Mouse (Mus musculus) ES-Bruce4 (cell line): ENCODE data around the gene Rsad2. TPM values are rescaled to one million over a fixed set of nuclear protein-coding genes. Genes with fewer than 3 reads are reported as not detected.

Experiments
- H3K27ac ChIP-seq: 2 replicates; pipeline ENCODE4 v1.5.1; 2012; ENCODE audit warnings: low read length, inconsistent platforms; ENCODE audit not compliant: insufficient read depth
- H3K27me3 ChIP-seq: 2 replicates; pipeline ENCODE4 v1.6.1; 2012; ENCODE audit warnings: mild to moderate bottlenecking, low read length, inconsistent platforms; ENCODE audit not compliant: control insufficient read depth, poor library complexity, insufficient read depth, severe bottlenecking
- H3K36me3 ChIP-seq: 2 replicates; pipeline ENCODE4 v1.6.1; 2012; ENCODE audit warnings: inconsistent platforms, mild to moderate bottlenecking, low read length, moderate library complexity; ENCODE audit not compliant: control insufficient read depth, poor library complexity, insufficient read depth, severe bottlenecking
- H3K4me1 ChIP-seq: one replicate; pipeline ENCODE4 v1.8.1; 2011; ENCODE audit warnings: low read length; ENCODE audit not compliant: control insufficient read depth, insufficient read depth
- H3K4me3 ChIP-seq: 2 replicates; pipeline ENCODE4 v1.5.1; 2011; ENCODE audit warnings: low read depth, mild to moderate bottlenecking, low read length
- H3K9ac ChIP-seq: 2 replicates; pipeline ENCODE4 v1.6.1; 2012; ENCODE audit warnings: low read depth, mild to moderate bottlenecking, inconsistent platforms; ENCODE audit not compliant: poor library complexity, severe bottlenecking
- H3K9me3 ChIP-seq: replicated peaks from 2 replicates; pipeline ENCODE4 v1.6.1; 2012; ENCODE audit warnings: mild to moderate bottlenecking, low read length, inconsistent platforms; ENCODE audit not compliant: control insufficient read depth, poor library complexity, insufficient read depth, severe bottlenecking
- CTCF ChIP-seq: IDR thresholded peaks from one replicate; pipeline ENCODE4 v1.8.1; 2011; ENCODE audit warnings: low read depth, low read length
- EP300 ChIP-seq: IDR thresholded peaks from 2 replicates; pipeline ENCODE4 v1.6.1; 2011; ENCODE audit warnings: low read depth, low read length; ENCODE audit not compliant: insufficient read depth
- POLR2A ChIP-seq: IDR thresholded peaks from one replicate; pipeline ENCODE4 v1.8.1; 2011; ENCODE audit warnings: low read length; ENCODE audit not compliant: insufficient read depth
- polyA plus RNA-seq: library from polyadenylated mRNA; stranded (reverse); fragments of >200 nt; gene quantifications from 2 replicates; pipeline ENCODE4 v1.2.4, GENCODE M21; 2011; ENCODE audit warnings: low read depth; ENCODE audit not compliant: missing spikeins, insufficient read depth, insufficient read length

The Rsad2 gene
- polyA plus RNA-seq, 1 experiment: 0.42 TPM

- H3K9me3 ChIP-seq: no peaks in the 10 kb centered on the region
- H3K36me3 ChIP-seq: no peaks in the 10 kb centered on the region
- no peak overlapping the region for H3K9ac ChIP-seq
- H3K27ac ChIP-seq: no peak overlapping the region
- H3K4me1 ChIP-seq: no peaks in the 10 kb centered on the region
- no peaks in the 10 kb centered on the region for H3K27me3 ChIP-seq
- H3K4me3 ChIP-seq: no peak overlapping the region
- TF ChIP-seq POLR2A (no peak), EP300 (no peak), CTCF (no peak)
These were observed 6.8 kb downstream of the Rsad2 start for GRCm38 (mm10) chr12:26449483-26449882.

- Histone ChIP-seq H3K9me3 (no peaks in the 10 kb centered on the region), H3K4me3 (no peak overlapping the region), H3K9ac (no peak overlapping the region), H3K27ac (no peak overlapping the region), H3K36me3 (no peaks in the 10 kb centered on the region), H3K4me1 (no peaks in the 10 kb centered on the region), H3K27me3 (no peaks in the 10 kb centered on the region)
- no peak for TF ChIP-seq POLR2A
- no peak for TF ChIP-seq EP300
- TF ChIP-seq CTCF: no peak
These were observed 9.7 kb downstream of the Rsad2 start for GRCm38 (mm10) chr12:26446377-26447045.

- no peak for TF ChIP-seq EP300
- TF ChIP-seq POLR2A: no peak
- no peak for TF ChIP-seq CTCF
- Histone ChIP-seq H3K4me1 (no peaks in the 10 kb centered on the region), H3K36me3 (no peaks in the 10 kb centered on the region), H3K27me3 (no peaks in the 10 kb centered on the region), H3K9me3 (no peaks in the 10 kb centered on the region), H3K27ac (no peak overlapping the region), H3K4me3 (no peak overlapping the region), H3K9ac (no peak overlapping the region)
These were observed 11.7 kb downstream of the Rsad2 start for GRCm38 (mm10) chr12:26444511-26444910.

- H3K9ac ChIP-seq: no peak overlapping the region
- H3K4me1 ChIP-seq: no peaks in the 10 kb centered on the region
- TF ChIP-seq CTCF (peak; percentile 38), POLR2A (no peak)
- no peaks in the 10 kb centered on the region for H3K9me3 ChIP-seq
- H3K36me3 ChIP-seq: no peaks in the 10 kb centered on the region
- no peaks in the 10 kb centered on the region for H3K27me3 ChIP-seq
- no peak overlapping the region for H3K4me3 ChIP-seq
- no peak overlapping the region for H3K27ac ChIP-seq
These were observed 12.2 kb downstream of the Rsad2 start for GRCm38 (mm10) chr12:26444054-26444453.

- no peak for TF ChIP-seq POLR2A
- TF ChIP-seq CTCF: no peak
- TF ChIP-seq EP300: no peak
- Histone ChIP-seq H3K9ac (no peak overlapping the region), H3K4me1 (no peaks in the 10 kb centered on the region), H3K27me3 (no peaks in the 10 kb centered on the region), H3K4me3 (no peak overlapping the region), H3K9me3 (no peaks in the 10 kb centered on the region), H3K27ac (no peak overlapping the region), H3K36me3 (no peaks in the 10 kb centered on the region)
These were observed 16.9 kb downstream of the Rsad2 start for GRCm38 (mm10) chr12:26439366-26439765.

GRCm38 (mm10) chr12:26437950-26438349 lies 18.3 kb downstream of the Rsad2 start:
- no peak overlapping the region for H3K27ac ChIP-seq
- no peaks in the 10 kb centered on the region for H3K4me1 ChIP-seq
- H3K27me3 ChIP-seq: no peaks in the 10 kb centered on the region
- no peak overlapping the region for H3K4me3 ChIP-seq
- H3K9me3 ChIP-seq: no peaks in the 10 kb centered on the region
- H3K9ac ChIP-seq: no peak overlapping the region
- H3K36me3 ChIP-seq: no peaks in the 10 kb centered on the region
- TF ChIP-seq POLR2A (no peak), CTCF (no peak), EP300 (no peak)
